Mouse (Mus musculus) midbrain, embryonic 14.5 days (tissue): Measurements from ENCODE around the gene Ccdc105. TPM values are rescaled to one million over a fixed set of nuclear protein-coding genes. Genes with fewer than 3 reads are reported as not detected.

Experiments used
- polyA plus RNA-seq: library from polyadenylated mRNA; unstranded; fragments of >200 nt; fragmentation: Nextera tagmentation; extraction: Ambion mirVana; gene quantifications from 2 replicates; pipeline ENCODE4 v1.2.1, GENCODE M21; 2014

Gene Ccdc105
- polyA plus RNA-seq, 1 experiment from 2014 or later = 0.34 TPM

Other genes starting within 250 kb of the Ccdc105 start
- gene Olfr1358, start 235.6 kb downstream of the Ccdc105 start, polyA plus RNA-seq = not detected in 2 replicates
- 46.4 and 48.5 TPM in 2 replicates for gene Ilvbl, start 178.7 kb downstream of the Ccdc105 start, polyA plus RNA-seq
- 2.3 and 4.3 TPM in 2 replicates for gene Syde1, start 161.1 kb downstream of the Ccdc105 start, polyA plus RNA-seq
- gene Olfr1357, start 135.0 kb downstream of the Ccdc105 start, polyA plus RNA-seq = not detected in 2 replicates
- gene Casp14, start 34.8 kb downstream of the Ccdc105 start, polyA plus RNA-seq = not detected in 2 replicates
- 6.6 and 10.3 TPM in 2 replicates for gene Slc1a6, start 27.4 kb upstream of the Ccdc105 start, polyA plus RNA-seq
- not detected in 2 replicates for gene Olfr1356, start 99.1 kb upstream of the Ccdc105 start, polyA plus RNA-seq
- not detected in 2 replicates for gene Olfr1355, start 122.5 kb upstream of the Ccdc105 start, polyA plus RNA-seq
- not detected in 2 replicates for gene Olfr1354, start 160.1 kb upstream of the Ccdc105 start, polyA plus RNA-seq
- not detected in 2 replicates for gene Olfr8, start 197.6 kb upstream of the Ccdc105 start, polyA plus RNA-seq
- not detected in 2 replicates for gene Olfr1353, start 210.2 kb upstream of the Ccdc105 start, polyA plus RNA-seq
- gene Olfr1352, start 228.0 kb upstream of the Ccdc105 start, polyA plus RNA-seq = not detected in 2 replicates